Mouse (Mus musculus) heart, adult 2 months (tissue): ENCODE measurements around the gene Acads. TPM values are rescaled to one million over a fixed set of nuclear protein-coding genes. Genes with fewer than 3 reads are reported as not detected.
"Not testable (repeated sequence)": the region's sequence is repeated elsewhere in the genome, so short reads cannot be mapped to it uniquely, and the experiment has no call there.

Source experiments
- DNase-seq, 2 experiments: peaks; one replicate each; pipeline ENCODE4 v3.0.0; 2021
- H3K27ac ChIP-seq: fragments of 200-600 bp; 2 replicates; pipeline ENCODE4 v1.8.1; 2022
- H3K27me3 ChIP-seq: fragments of 200-500 bp; 2 replicates; pipeline ENCODE4 v1.6.1; 2012; ENCODE audit warnings: mild to moderate bottlenecking, low read length, inconsistent platforms, mixed read lengths; ENCODE audit not compliant: control insufficient read depth, insufficient read depth
- H3K36me3 ChIP-seq: fragments of 200-500 bp; 2 replicates; pipeline ENCODE4 v1.6.1; 2012; ENCODE audit warnings: low read length, inconsistent platforms; ENCODE audit not compliant: control insufficient read depth, insufficient read depth
- H3K4me1 ChIP-seq: fragments of 200-500 bp; 2 replicates; pipeline ENCODE4 v1.6.1; 2011; ENCODE audit warnings: low read length; ENCODE audit not compliant: control insufficient read depth, insufficient read depth
- H3K4me3 ChIP-seq: fragments of 200-600 bp; 2 replicates; pipeline ENCODE4 v1.8.1; 2022
- H3K79me2 ChIP-seq: fragments of 200-500 bp; replicated peaks from 2 replicates; pipeline ENCODE4 v1.6.1; 2012; ENCODE audit warnings: mild to moderate bottlenecking, inconsistent platforms, low read length, moderate library complexity, mixed read lengths; ENCODE audit not compliant: control insufficient read depth, insufficient read depth
- H3K9ac ChIP-seq: fragments of 200-500 bp; 2 replicates; pipeline ENCODE4 v1.6.1; 2012; ENCODE audit warnings: low read depth, mild to moderate bottlenecking, control low read depth, inconsistent platforms, low read length, mixed read lengths
- CTCF ChIP-seq: fragments of 200-600 bp; IDR thresholded peaks from 2 replicates; pipeline ENCODE4 v1.8.1; 2022; ENCODE audit warnings: antibody characterized with exemption, mild to moderate bottlenecking, moderate library complexity
- EP300 ChIP-seq: fragments of 200-500 bp; IDR thresholded peaks from 2 replicates; pipeline ENCODE4 v1.6.1; 2011; ENCODE audit warnings: low read depth, low read length, control low read depth; ENCODE audit not compliant: insufficient read depth
- POLR2A ChIP-seq: fragments of 200-500 bp; IDR thresholded peaks from 2 replicates; pipeline ENCODE4 v1.6.1; 2011; ENCODE audit warnings: mild to moderate bottlenecking, low read depth, low read length, control low read depth; ENCODE audit not compliant: insufficient read depth
- WGBS: fragments of 180-500 bp; shearing (Covaris S2); methylation state at CpG from one replicate; pipeline ENCODE4 v1.1.7; 2018; 5-methylcytosine and 5-hydroxymethylcytosine counted together
- intact Hi-C: fragments of 180-260 bp; cut with DNase I; formaldehyde crosslinking; loops from one replicate; pipeline ENCODE4 v1.15.1; 2025
- polyA plus RNA-seq: library from polyadenylated mRNA; depleted of rRNA; stranded (reverse); fragments of >200 nt; gene quantifications from 2 replicates; pipeline ENCODE4 v1.2.3, GENCODE M21; 2012
- total RNA-seq, 2 experiments: library from RNA; stranded (reverse); gene quantifications; 2 replicates each; pipeline ENCODE4 v1.2.3; 2021

Gene Acads
- total and polyA plus RNA-seq, 3 experiments: 199 to 256 (median 228) TPM

DNA sequence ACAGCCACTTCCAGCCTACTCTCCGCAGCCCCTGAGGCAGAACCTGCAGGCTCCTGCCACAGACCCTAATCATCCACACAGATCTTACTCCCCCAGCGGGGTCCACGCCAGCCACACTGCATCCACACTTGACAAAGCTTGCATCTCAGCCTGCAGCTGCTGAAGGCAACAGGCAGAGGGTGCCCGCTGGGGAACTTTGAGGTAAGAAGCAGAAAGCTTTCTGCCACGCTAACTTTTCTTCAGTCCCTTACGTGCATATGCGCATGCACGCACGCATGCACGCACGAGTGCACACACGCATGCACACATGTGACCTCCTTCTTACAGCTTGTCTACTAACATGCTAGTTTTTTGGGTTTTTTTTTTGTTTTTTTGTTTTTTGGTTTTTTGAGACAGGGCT lies 5.9 kb downstream of the Acads start:
- H3K4me3 ChIP-seq: no peak overlapping the region
- DNase-seq: no peak
- H3K27ac ChIP-seq: no peak overlapping the region
- H3K27me3 ChIP-seq: no peaks in the 10 kb centered on the region
- H3K9ac ChIP-seq: no peak overlapping the region
- 95% methylated on average over 12 of the region's 12 CpGs for WGBS
- no peak for TF ChIP-seq POLR2A
- TF ChIP-seq CTCF: no peak
- no peak for TF ChIP-seq EP300
- no peaks in the 10 kb centered on the region for H3K4me1 ChIP-seq
- intact Hi-C loops: no loop called here
- H3K36me3 ChIP-seq: no peaks in the 10 kb centered on the region
- H3K79me2 ChIP-seq: 0 out of 2 replicates have a peak, but pooled peaks cover 1% of the 10 kb centered on the region

DNA sequence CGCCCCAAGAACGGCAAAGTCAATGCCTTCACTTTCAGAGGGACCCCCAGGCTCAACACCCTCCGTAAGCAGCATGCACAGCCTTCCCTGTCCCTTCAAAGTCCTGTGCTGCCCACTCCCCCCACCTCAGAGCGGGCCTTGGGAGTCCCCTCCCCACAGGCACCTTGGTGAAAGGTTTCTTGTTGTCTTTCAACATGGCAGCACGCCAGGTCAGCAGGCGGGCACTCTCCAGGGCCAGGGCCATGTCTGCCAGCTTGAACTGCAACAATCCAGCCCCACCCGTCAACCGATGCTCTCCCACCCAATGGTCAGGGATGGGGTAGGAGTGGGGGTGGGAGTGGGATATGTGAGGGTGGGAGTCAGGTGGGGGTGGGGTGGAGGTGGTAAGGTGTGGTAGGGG lies 8.0 kb downstream of the Acads start:
- no peak overlapping the region for H3K4me3 ChIP-seq
- intact Hi-C loops: no loop called here
- H3K4me1 ChIP-seq: no peaks in the 10 kb centered on the region
- no peaks in the 10 kb centered on the region for H3K27me3 ChIP-seq
- no peak overlapping the region for H3K27ac ChIP-seq
- 82% methylated on average over 8 of the region's 8 CpGs for WGBS
- no peaks in the 10 kb centered on the region for H3K36me3 ChIP-seq
- no peak for TF ChIP-seq POLR2A
- no peak for TF ChIP-seq EP300
- no peak for TF ChIP-seq CTCF
- DNase-seq: no peak
- no peaks in the 10 kb centered on the region for H3K79me2 ChIP-seq
- no peak overlapping the region for H3K9ac ChIP-seq

DNA sequence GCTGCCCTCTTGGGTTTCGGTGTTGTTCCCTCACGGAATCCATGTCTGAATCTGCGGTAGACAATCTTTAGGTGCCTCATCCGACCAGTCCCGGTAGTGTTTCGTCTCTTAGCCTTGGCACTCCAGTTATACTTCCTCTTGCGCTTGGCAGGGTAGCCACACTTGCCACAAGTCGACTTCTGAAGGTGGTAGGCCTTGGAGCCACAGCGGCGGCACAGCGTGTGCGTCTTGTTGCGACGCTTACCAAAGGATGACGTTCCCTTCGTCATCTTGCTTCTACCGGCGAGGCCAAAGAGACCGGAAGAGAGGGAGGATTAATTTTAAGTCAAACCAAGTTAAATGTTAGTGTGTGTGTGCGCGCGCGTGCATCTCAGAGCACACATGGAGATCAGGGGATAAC lies 15.9 kb downstream of the Acads start:
- WGBS: 96% methylated on average over 23 of the region's 23 CpGs
- not testable (repeated sequence) for H3K36me3 ChIP-seq

DNA sequence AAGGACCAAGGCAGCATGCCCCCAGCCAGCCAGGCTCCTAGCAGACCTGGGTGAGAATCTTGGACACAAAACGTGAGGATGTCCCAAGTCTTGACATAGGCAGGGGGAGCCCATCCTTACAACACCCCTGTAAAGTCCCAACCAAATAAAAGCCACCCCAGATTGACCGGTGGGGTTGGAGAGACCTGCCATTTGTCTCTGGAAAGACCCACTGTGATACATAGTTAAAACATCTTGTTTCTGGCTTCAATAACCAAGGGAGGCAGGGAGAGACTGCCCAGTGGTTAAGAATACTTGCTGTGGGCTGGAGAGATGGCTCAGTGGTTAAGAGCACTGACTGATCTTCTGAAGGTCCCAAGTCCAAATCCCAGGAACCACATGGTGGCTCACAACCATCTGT lies 16.9 kb downstream of the Acads start:
- Histone ChIP-seq H3K27ac (no peak overlapping the region), H3K27me3 (no peaks in the 10 kb centered on the region), H3K4me3 (no peak overlapping the region), H3K9ac (no peak overlapping the region), H3K36me3 (no peaks in the 10 kb centered on the region), H3K79me2 (no peaks in the 10 kb centered on the region), H3K4me1 (no peaks in the 10 kb centered on the region)
- no peak for TF ChIP-seq CTCF
- no peak for TF ChIP-seq EP300
- no peak for TF ChIP-seq POLR2A
- 97% methylated on average over 2 of the region's 2 CpGs for WGBS
- intact Hi-C loops: no loop called here
- DNase-seq: no peak

More for the DNA sequence above, 15.9 kb downstream of the Acads start:
- H3K4me3 ChIP-seq, H3K27ac ChIP-seq, H3K27me3 ChIP-seq, H3K9ac ChIP-seq, H3K4me1 ChIP-seq, H3K79me2 ChIP-seq, DNase-seq, intact Hi-C loops: not testable (repeated sequence)

DNA sequence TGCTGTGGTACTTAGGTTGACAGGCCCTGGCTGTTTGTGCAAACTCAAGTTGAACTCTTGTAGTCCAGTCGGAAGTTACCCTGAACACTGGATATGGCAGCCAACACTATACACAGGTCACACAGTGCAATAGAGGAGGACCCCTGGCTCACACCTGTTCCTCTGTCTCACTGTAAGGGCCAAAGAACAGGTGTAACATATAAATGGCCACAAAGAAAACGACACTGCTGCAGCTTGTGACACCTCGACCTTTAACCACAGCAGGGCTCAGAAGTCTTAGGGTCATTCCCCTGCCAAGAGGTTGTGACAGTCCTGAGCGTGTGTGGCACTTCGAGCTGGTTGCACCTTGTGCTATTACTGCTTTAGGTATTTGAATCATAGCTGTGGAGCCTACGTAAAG lies 18.7 kb downstream of the Acads start:
- no peak for TF ChIP-seq EP300
- TF ChIP-seq POLR2A: no peak
- TF ChIP-seq CTCF: no peak
- Histone ChIP-seq H3K36me3 (no peaks in the 10 kb centered on the region), H3K4me1 (no peaks in the 10 kb centered on the region), H3K27ac (no peak overlapping the region), H3K9ac (no peak overlapping the region), H3K79me2 (no peaks in the 10 kb centered on the region), H3K4me3 (no peak overlapping the region), H3K27me3 (no peaks in the 10 kb centered on the region)
- intact Hi-C loops: no loop called here
- DNase-seq: no peak
- 79% methylated on average over 6 of the region's 6 CpGs for WGBS

DNA sequence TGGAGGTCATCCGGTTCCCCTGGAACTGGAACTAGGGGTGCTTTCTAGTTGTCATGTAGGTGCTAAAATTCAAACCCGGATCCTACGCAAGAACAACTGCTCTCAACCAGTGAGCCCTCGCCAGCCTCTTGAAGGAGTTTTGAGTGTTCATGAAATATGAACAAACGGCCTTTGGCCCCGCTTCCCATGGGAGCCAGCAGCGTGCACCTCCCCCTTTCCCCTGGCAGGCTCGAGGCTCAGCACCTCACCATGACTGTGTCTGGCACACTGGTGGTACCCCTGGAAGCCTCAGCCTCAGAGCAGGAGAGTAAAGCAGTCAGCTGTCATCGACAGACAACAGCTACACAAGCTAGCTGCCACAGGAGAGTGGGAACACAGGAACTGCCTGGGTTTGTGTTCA lies 19.2 kb downstream of the Acads start:
- Histone ChIP-seq H3K27ac (no peak overlapping the region), H3K9ac (no peak overlapping the region), H3K27me3 (no peaks in the 10 kb centered on the region), H3K36me3 (no peaks in the 10 kb centered on the region), H3K79me2 (no peaks in the 10 kb centered on the region), H3K4me3 (no peak overlapping the region), H3K4me1 (no peaks in the 10 kb centered on the region)
- 63% methylated on average over 9 of the region's 9 CpGs for WGBS
- no peak for TF ChIP-seq EP300
- no peak for TF ChIP-seq CTCF
- no peak for TF ChIP-seq POLR2A
- DNase-seq: no peak
- intact Hi-C loops: no loop called here

DNA sequence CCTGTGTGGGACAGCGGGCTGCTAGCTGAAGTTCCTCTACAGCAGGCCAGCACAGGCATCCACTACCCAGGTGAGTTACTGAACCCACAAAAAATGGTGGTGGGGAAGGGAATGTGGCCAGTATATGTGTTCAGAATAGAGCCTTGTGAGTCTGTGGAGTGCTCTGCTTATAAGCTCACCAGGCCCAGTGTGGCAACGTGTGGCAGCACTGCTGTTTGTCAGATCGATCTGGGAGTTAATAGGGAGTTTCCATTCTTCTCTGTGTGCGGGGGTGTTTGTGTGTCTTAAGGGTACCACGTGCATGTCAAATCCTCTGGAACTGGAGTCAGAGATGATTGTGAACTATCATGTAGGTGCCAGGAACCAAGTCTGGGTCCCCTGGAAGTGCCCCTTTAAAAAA lies 19.6 kb downstream of the Acads start:
- H3K36me3 ChIP-seq: no peaks in the 10 kb centered on the region
- H3K79me2 ChIP-seq: no peaks in the 10 kb centered on the region
- H3K9ac ChIP-seq: no peak overlapping the region
- no peak for TF ChIP-seq CTCF
- no peak for TF ChIP-seq POLR2A
- TF ChIP-seq EP300: no peak
- no peak overlapping the region for H3K27ac ChIP-seq
- H3K4me3 ChIP-seq: no peak overlapping the region
- intact Hi-C loops: no loop called here
- no peaks in the 10 kb centered on the region for H3K4me1 ChIP-seq
- H3K27me3 ChIP-seq: no peaks in the 10 kb centered on the region
- WGBS: 72% methylated on average over 5 of the region's 5 CpGs
- DNase-seq: no peak
